Mouse (Mus musculus) lung, embryonic 16.5 days (tissue): ENCODE measurements at regions not wholly inside any gene's neighbourhood (a gene's known extent, or its start where the extent isn't known, plus 50 kb on each side); places are given as distances from the start of the nearest gene placed in this dataset.

Source experiments
- ATAC-seq: fragments of 200-750 bp; cut with Nextera tagmentation; 2 replicates; pipeline ENCODE4 v1.8.0; 2017; ENCODE audit warnings: low read depth, mild to moderate bottlenecking, moderate library complexity
- H3K27ac ChIP-seq: fragments of 300-500 bp; sonication (generic); 2 replicates; pipeline ENCODE4 v1.5.1; 2014; ENCODE audit warnings: mild to moderate bottlenecking, control low read depth, low read length
- H3K27me3 ChIP-seq: fragments of 300-500 bp; sonication (generic); 2 replicates; pipeline ENCODE4 v1.6.1; 2014; ENCODE audit warnings: low read depth, low read length, mixed read lengths; ENCODE audit not compliant: control insufficient read depth, insufficient read depth
- H3K36me3 ChIP-seq: fragments of 300-500 bp; sonication (generic); 2 replicates; pipeline ENCODE4 v1.6.1; 2014; ENCODE audit warnings: low read length; ENCODE audit not compliant: control insufficient read depth, insufficient read depth
- H3K4me1 ChIP-seq: fragments of 300-500 bp; sonication (generic); replicated peaks from 2 replicates; pipeline ENCODE4 v1.6.1; 2014; ENCODE audit warnings: low read length, mixed read lengths; ENCODE audit not compliant: control insufficient read depth, insufficient read depth
- H3K4me2 ChIP-seq: fragments of 300-500 bp; sonication (generic); 2 replicates; pipeline ENCODE4 v1.6.1; 2014; ENCODE audit warnings: low read depth, low read length, control low read depth
- H3K4me3 ChIP-seq: fragments of 300-500 bp; sonication (generic); 2 replicates; pipeline ENCODE4 v1.5.1; 2014; ENCODE audit warnings: mild to moderate bottlenecking, low read length, control low read depth
- H3K9ac ChIP-seq: fragments of 300-500 bp; sonication (generic); 2 replicates; pipeline ENCODE4 v1.6.1; 2014; ENCODE audit warnings: low read length, control low read depth
- H3K9me3 ChIP-seq: fragments of 300-500 bp; sonication (generic); 2 replicates; pipeline ENCODE4 v1.6.1; 2016; ENCODE audit warnings: low read length; ENCODE audit not compliant: control insufficient read depth
- WGBS: fragments of 180-500 bp; shearing (Covaris S2); extraction: QIAGEN DNeasy Blood & Tissue Kit; methylation state at CpG from one replicate; pipeline ENCODE4 v1.1.7; 2014; 5-methylcytosine and 5-hydroxymethylcytosine counted together

DNA sequence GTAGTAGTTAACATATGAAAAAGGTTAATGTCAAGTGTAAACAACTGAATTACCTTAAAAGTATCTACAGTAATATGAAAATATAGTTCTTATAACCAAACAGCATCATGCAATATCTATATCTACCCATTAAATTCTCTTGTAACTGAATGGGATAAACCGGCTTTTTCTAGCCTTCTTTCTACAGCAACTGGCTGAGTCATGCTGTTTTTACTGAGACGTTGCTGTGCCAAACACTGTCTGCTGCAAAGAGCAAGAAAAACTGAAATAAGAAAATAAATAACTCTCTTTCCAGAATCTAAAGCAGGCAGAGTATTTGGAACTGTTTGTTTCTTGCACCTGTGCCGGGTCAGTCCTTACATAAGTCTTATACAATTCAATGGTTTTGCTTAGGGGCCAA is 74.0 kb downstream of the Nxf2 start:
- Histone ChIP-seq H3K9me3 (no peaks in the 10 kb centered on the region), H3K4me1 (no peaks in the 10 kb centered on the region), H3K27ac (no peak overlapping the region), H3K9ac (no peak overlapping the region), H3K4me3 (no peak overlapping the region), H3K36me3 (no peaks in the 10 kb centered on the region), H3K27me3 (no peaks in the 10 kb centered on the region), H3K4me2 (no peak overlapping the region)
- WGBS = 82% methylated on average over 3 of the region's 3 CpGs
- no peak for ATAC-seq

DNA sequence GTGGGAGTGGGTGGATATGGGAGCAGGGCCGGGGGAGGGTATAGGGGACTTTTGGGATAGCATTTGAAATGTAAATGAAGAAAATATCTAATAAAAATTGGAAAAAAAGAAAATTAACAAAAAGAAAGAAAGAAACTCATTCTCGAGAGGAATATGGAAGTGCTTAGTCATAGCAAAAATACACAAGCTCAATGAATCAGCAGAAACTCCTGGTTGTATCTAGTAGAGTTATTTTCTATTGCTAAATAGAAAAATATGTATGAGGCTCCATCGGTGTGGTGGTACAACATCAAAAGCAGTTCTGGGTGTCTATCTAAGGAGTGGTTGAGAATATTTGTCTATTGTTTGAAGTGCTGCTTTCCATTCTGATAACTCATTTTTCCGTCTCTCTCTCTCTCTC is 74.9 kb downstream of the Nxf2 start:
- no peak overlapping the region for H3K4me3 ChIP-seq
- ATAC-seq = no peak

DNA sequence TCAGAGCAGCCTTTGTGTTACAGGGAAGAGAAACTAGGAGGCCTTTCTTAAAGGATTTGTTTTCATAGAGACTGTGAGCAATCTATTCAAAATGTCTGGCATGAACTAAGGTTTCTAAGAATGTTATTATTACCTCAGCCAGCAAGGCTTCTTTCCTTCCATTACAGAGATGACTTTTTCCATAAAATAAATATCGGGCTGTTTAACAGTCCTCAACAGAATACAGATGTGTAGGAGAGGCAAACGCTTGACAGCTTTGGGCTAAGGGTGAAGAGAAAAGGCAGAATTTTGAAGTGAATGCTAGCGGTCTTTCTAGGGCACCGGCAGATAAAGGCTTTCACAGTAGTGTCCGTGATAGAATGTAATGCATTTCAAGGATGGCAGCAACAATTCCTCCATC is 73.3 kb upstream of the Armcx2 start:
- Histone ChIP-seq H3K4me1 (no peaks in the 10 kb centered on the region), H3K27ac (0 out of 2 replicates have a peak overlapping the region, but pooled peaks have one; percentile 18), H3K4me3 (no peak overlapping the region), H3K9me3 (no peaks in the 10 kb centered on the region), H3K27me3 (no peaks in the 10 kb centered on the region), H3K9ac (no peak overlapping the region), H3K36me3 (no peaks in the 10 kb centered on the region), H3K4me2 (no peak overlapping the region)
- no peak for ATAC-seq
- 49% methylated on average over 5 of the region's 5 CpGs for WGBS

More for the DNA sequence above, 74.9 kb downstream of the Nxf2 start:
- Histone ChIP-seq H3K4me1 (no peaks in the 10 kb centered on the region), H3K36me3 (no peaks in the 10 kb centered on the region), H3K27ac (no peak overlapping the region), H3K27me3 (no peaks in the 10 kb centered on the region), H3K9ac (no peak overlapping the region), H3K9me3 (no peaks in the 10 kb centered on the region), H3K4me2 (no peak overlapping the region)
- WGBS = 79% methylated on average over 4 of the region's 4 CpGs

DNA sequence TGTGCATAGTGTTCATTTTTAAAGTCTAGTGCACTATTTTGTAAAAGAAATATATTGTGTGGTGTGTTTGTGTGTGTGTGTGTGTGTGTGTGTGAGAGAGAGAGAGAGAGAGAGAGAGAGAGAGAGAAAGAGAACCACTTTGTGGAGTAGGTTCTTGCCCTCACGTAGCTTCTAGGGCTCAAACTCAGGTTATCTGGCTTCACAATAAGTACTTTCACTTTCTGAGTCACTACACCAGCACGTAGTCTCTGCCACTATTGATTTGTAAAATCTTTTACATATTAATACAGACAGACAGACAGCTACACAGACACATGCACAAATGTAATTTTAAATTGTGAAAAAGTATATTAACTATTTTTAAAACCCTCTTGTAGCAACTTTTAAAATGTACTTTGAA is 70.9 kb upstream of the Armcx2 start:
- Histone ChIP-seq H3K36me3 (no peaks in the 10 kb centered on the region), H3K27ac (no peak overlapping the region), H3K4me3 (no peak overlapping the region), H3K4me1 (no peaks in the 10 kb centered on the region), H3K9ac (no peak overlapping the region), H3K9me3 (no peaks in the 10 kb centered on the region), H3K4me2 (no peak overlapping the region), H3K27me3 (no peaks in the 10 kb centered on the region)
- ATAC-seq = no peak
- 76% methylated on average over 2 of the region's 2 CpGs for WGBS

DNA sequence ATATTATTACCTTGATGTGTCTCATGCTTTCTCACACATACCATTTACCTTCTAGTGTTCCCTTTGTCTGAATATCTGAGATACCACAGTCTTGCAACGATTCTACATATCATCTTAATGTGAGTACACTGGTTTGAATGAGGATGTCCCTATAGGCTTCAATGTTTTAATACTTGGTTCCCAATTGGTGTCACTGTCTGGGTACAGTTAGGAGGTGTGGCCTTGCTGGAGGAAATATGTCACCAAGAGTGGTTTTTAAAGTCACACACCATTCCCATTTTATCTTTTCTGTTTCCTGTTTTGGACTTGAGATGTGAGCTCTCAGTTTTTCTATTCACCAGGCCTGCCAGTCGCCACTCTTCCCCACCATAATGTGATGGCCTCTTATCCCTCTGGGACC is 69.8 kb upstream of the Armcx2 start:
- Histone ChIP-seq H3K27me3 (no peaks in the 10 kb centered on the region), H3K4me1 (no peaks in the 10 kb centered on the region), H3K9me3 (no peaks in the 10 kb centered on the region), H3K4me2 (no peak overlapping the region), H3K9ac (no peak overlapping the region), H3K36me3 (no peaks in the 10 kb centered on the region), H3K27ac (no peak overlapping the region), H3K4me3 (no peak overlapping the region)
- WGBS = 73% methylated on average over 2 of the region's 2 CpGs
- ATAC-seq = no peak

DNA sequence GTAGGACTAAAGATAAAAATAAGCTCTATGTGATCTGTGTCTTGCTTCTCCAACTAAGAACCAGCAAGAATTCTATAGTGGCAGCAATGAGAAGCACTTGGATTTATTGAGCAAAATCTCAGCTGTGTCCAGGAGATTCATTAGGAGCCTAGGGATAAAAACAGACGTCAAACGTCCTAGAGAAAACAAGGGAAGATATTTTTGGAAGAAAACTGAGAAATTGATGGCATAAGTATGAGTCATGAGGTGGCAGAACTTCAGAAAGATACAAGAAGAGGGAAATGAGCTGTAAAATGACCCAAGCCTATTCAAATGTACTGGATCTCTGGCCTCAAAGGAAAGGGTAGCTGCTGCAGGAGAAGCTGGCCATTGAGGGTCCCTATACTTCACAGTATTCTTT is 65.7 kb upstream of the Armcx2 start:
- WGBS = 27% methylated on average over 2 of the region's 2 CpGs

DNA sequence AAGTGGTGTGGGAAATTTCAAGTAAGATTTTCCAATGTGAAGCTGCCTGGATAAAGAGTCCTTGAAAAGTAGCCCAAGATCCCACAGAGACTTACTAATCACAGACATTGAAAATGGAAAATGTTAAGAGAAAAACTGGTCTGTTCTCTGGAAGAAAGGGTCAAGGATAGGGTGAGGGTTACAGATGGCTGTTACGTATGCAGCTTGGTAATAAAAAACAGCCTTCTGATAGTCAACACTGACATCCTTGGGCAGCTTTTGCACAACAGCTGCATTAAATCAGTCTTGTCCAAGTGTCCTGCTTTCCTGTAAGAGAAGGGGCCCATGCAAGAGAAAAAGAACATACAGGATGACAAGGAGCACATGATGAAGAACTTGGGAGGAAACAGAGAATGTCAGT is 64.6 kb upstream of the Armcx2 start:
- no peaks in the 10 kb centered on the region for H3K36me3 ChIP-seq
- no peaks in the 10 kb centered on the region for H3K27me3 ChIP-seq
- no peak overlapping the region for H3K4me2 ChIP-seq
- no peak overlapping the region for H3K27ac ChIP-seq
- no peaks in the 10 kb centered on the region for H3K9me3 ChIP-seq
- ATAC-seq = 0 out of 2 replicates have a peak, but pooled peaks have one; percentile 49
- no peak overlapping the region for H3K4me3 ChIP-seq
- H3K9ac ChIP-seq = no peak overlapping the region
- H3K4me1 ChIP-seq = no peaks in the 10 kb centered on the region
- 50% methylated on average over 1 of the region's 1 CpGs for WGBS

More for the DNA sequence above, 65.7 kb upstream of the Armcx2 start:
- H3K9ac ChIP-seq = no peak overlapping the region
- H3K9me3 ChIP-seq = no peaks in the 10 kb centered on the region
- no peak overlapping the region for H3K4me2 ChIP-seq
- H3K4me3 ChIP-seq = no peak overlapping the region
- peak; percentile 51; the same call in 1 of the 2 replicates for ATAC-seq
- no peaks in the 10 kb centered on the region for H3K27me3 ChIP-seq
- H3K36me3 ChIP-seq = no peaks in the 10 kb centered on the region
- no peaks in the 10 kb centered on the region for H3K4me1 ChIP-seq
- H3K27ac ChIP-seq = no peak overlapping the region

DNA sequence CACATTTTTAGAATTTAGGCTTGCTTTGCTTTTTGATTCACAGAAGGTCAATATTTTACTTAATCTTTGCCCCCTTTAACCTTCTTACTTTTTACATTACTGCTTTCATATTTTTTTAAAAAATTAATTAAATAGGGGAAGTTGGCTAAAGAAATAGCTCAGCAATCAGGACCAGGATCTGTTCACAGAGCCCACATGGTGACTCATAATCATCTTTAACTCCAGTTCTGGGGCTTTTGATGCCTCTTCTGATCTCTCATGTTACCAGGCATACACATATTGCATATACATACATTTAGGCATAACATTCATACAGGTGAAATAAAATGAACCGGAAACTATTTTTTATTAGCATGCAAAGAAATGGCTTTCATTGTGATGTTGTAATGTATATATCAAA is 52.6 kb upstream of the Armcx2 start:
- no peaks in the 10 kb centered on the region for H3K9me3 ChIP-seq
- H3K4me3 ChIP-seq = no peak overlapping the region
- no peak for ATAC-seq
- no peaks in the 10 kb centered on the region for H3K27me3 ChIP-seq
- no peak overlapping the region for H3K27ac ChIP-seq
- no peak overlapping the region for H3K4me2 ChIP-seq
- no peaks in the 10 kb centered on the region for H3K36me3 ChIP-seq
- WGBS = 100% methylated on average over 1 of the region's 1 CpGs
- no peak overlapping the region for H3K9ac ChIP-seq
- H3K4me1 ChIP-seq = no peaks in the 10 kb centered on the region
